Mouse (Mus musculus): Measurements from ENCODE around the gene Cmas. TPM values are rescaled to one million over a fixed set of nuclear protein-coding genes. Genes with fewer than 3 reads are reported as not detected.
A peak's percentile ranks its signal among the peaks of the same experiment; 100 is the strongest.

Gene Cmas
- polyA plus RNA-seq, 1 experiment from 2014 or later = 154 TPM

GRCm38 (mm10) chr6:142732567-142733290 lies 23.8 kb upstream of the Cmas start:
- Histone ChIP-seq H3K4me2 (no peak overlapping the region), H3K36me3 (no peaks in the 10 kb centered on the region), H3K4me1 (replicated peaks) (no peaks in the 10 kb centered on the region), H3K4me3 (replicated peaks) (no peak overlapping the region), H3K27me3 (no peaks in the 10 kb centered on the region), H3K27ac (no peak overlapping the region), H3K9ac (no peak overlapping the region), H3K9me3 (replicated peaks) (no peaks in the 10 kb centered on the region)
- DNase-seq (no peak), ATAC-seq (ENCODE audit: low read depth) (no peak)
- 61% methylated on average over 14 of the region's 14 CpGs for WGBS (ENCODE audit: insufficient replicate concordance)

GRCm38 (mm10) chr6:142735302-142736005 lies 21.0 kb upstream of the Cmas start:
- no peaks in the 10 kb centered on the region for H3K9me3 ChIP-seq (replicated peaks)
- H3K36me3 ChIP-seq = no peaks in the 10 kb centered on the region
- H3K4me2 ChIP-seq = no peak overlapping the region
- no peak overlapping the region for H3K27ac ChIP-seq
- no peak for ATAC-seq (ENCODE audit: low read depth)
- H3K4me1 ChIP-seq (replicated peaks) = no peaks in the 10 kb centered on the region
- no peak overlapping the region for H3K4me3 ChIP-seq (replicated peaks)
- no peak overlapping the region for H3K9ac ChIP-seq
- no peaks in the 10 kb centered on the region for H3K27me3 ChIP-seq
- DNase-seq = no peak
- 39% methylated on average over 8 of the region's 8 CpGs for WGBS (ENCODE audit: insufficient replicate concordance)

GRCm38 (mm10) chr6:142738225-142738624 lies 18.3 kb upstream of the Cmas start:
- peak; percentile 43; the same call in 1 of the 2 replicates for ATAC-seq (ENCODE audit: low read depth)
- H3K27me3 ChIP-seq = no peaks in the 10 kb centered on the region
- no peak overlapping the region for H3K9ac ChIP-seq
- 65% methylated on average over 2 of the region's 2 CpGs for whole genome bisulfite sequencing (ENCODE audit: insufficient replicate concordance)
- H3K9me3 ChIP-seq (replicated peaks) = no peaks in the 10 kb centered on the region
- H3K4me3 ChIP-seq (replicated peaks) = no peak overlapping the region
- no peaks in the 10 kb centered on the region for H3K4me1 ChIP-seq (replicated peaks)
- no peak for DNase-seq
- no peak overlapping the region for H3K4me2 ChIP-seq
- no peaks in the 10 kb centered on the region for H3K36me3 ChIP-seq
- H3K27ac ChIP-seq = peak overlapping the region; percentile 25

DNA sequence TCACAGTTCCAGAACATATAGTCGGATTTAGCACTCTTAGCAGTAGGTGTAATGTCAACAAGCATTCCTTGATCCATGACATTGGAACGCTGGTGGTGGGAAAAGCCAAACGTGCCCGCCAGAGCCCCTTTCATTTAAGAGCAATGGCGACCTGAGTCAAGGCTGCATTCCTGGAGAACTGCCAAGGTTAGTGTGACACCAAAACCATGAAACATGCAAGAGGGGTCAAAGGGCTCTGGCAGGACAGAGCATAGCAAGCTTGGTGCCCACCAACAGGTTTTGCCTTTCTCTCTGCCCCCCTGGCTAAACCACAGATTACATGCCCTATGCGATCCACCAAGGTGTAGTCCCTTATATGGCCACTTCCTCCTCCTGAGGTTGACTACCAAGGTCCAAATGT lies 17.8 kb upstream of the Cmas start:
- no peaks in the 10 kb centered on the region for H3K36me3 ChIP-seq
- H3K4me2 ChIP-seq = no peak overlapping the region
- H3K4me3 ChIP-seq (replicated peaks) = no peak overlapping the region
- H3K4me1 ChIP-seq (replicated peaks) = no peaks in the 10 kb centered on the region
- no peaks in the 10 kb centered on the region for H3K9me3 ChIP-seq (replicated peaks)
- H3K27me3 ChIP-seq = no peaks in the 10 kb centered on the region
- H3K27ac ChIP-seq = peak overlapping the region; percentile 25
- 61% methylated on average over 6 of the region's 6 CpGs for WGBS (ENCODE audit: insufficient replicate concordance)
- no peak overlapping the region for H3K9ac ChIP-seq
- ATAC-seq (ENCODE audit: low read depth) (no peak), DNase-seq (no peak)

DNA sequence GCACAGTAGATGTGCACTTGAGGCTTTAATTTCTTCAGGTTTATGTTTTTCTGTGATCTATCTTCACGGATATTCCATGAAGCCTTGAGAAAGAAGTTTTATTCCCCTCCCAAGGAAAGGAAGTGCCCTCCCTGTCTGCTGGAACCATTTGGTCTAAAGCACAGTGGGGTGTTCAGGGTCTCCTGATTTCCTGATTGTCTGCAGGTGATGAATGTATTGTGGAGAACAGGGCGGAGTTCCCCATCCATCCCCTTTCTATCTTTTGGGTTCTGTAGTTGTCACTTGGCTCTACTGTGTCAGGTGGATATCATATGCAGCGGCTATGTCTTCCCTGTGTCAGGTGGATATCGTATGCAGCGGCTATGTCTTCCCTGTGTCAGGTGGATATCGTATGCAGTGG lies 14.7 kb upstream of the Cmas start:
- H3K27me3 ChIP-seq = no peaks in the 10 kb centered on the region
- peaks cover 9% of the 10 kb centered on the region; the same call in 1 of the 2 replicates for H3K9me3 ChIP-seq (replicated peaks)
- H3K4me2 ChIP-seq = no peak overlapping the region
- no peak overlapping the region for H3K4me3 ChIP-seq (replicated peaks)
- H3K4me1 ChIP-seq (replicated peaks) = no peaks in the 10 kb centered on the region
- no peak overlapping the region for H3K9ac ChIP-seq
- no peaks in the 10 kb centered on the region for H3K36me3 ChIP-seq
- no peak for DNase-seq
- no peak for ATAC-seq (ENCODE audit: low read depth)
- no peak overlapping the region for H3K27ac ChIP-seq
- 72% methylated on average over 6 of the region's 6 CpGs for WGBS (ENCODE audit: insufficient replicate concordance)

GRCm38 (mm10) chr6:142743193-142743592 lies 13.3 kb upstream of the Cmas start:
- 58% methylated on average over 4 of the region's 4 CpGs for WGBS (ENCODE audit: insufficient replicate concordance)
- Histone ChIP-seq H3K4me1 (replicated peaks) (peaks cover 1% of the 10 kb centered on the region), H3K27me3 (no peaks in the 10 kb centered on the region), H3K36me3 (no peaks in the 10 kb centered on the region), H3K9me3 (replicated peaks) (peaks cover 9% of the 10 kb centered on the region; the same call in 1 of the 2 replicates), H3K27ac (no peak overlapping the region), H3K4me3 (replicated peaks) (no peak overlapping the region), H3K4me2 (no peak overlapping the region), H3K9ac (no peak overlapping the region)
- no peak for ATAC-seq (ENCODE audit: low read depth)
- no peak for DNase-seq

- DNase-seq = no peak
- 87% methylated on average over 5 of the region's 5 CpGs for WGBS (ENCODE audit: insufficient replicate concordance)
- Histone ChIP-seq H3K36me3 (no peaks in the 10 kb centered on the region), H3K4me3 (replicated peaks) (no peak overlapping the region), H3K4me2 (no peak overlapping the region), H3K4me1 (replicated peaks) (peaks cover 5% of the 10 kb centered on the region), H3K27me3 (no peaks in the 10 kb centered on the region), H3K9ac (no peak overlapping the region), H3K27ac (no peak overlapping the region), H3K9me3 (replicated peaks) (peaks cover 9% of the 10 kb centered on the region; the same call in 1 of the 2 replicates)
- no peak for ATAC-seq (ENCODE audit: low read depth)
These were observed 11.0 kb upstream of the Cmas start for GRCm38 (mm10) chr6:142745484-142745883.

GRCm38 (mm10) chr6:142746765-142747164 lies 9.7 kb upstream of the Cmas start:
- no peak overlapping the region for H3K4me2 ChIP-seq
- H3K27ac ChIP-seq = peak overlapping the region; percentile 60
- H3K9me3 ChIP-seq (replicated peaks) = peaks cover 15% of the 10 kb centered on the region
- no peaks in the 10 kb centered on the region for H3K27me3 ChIP-seq
- ATAC-seq (ENCODE audit: low read depth) (no peak), DNase-seq (no peak)
- no peak overlapping the region for H3K9ac ChIP-seq
- peaks cover 9% of the 10 kb centered on the region for H3K4me1 ChIP-seq (replicated peaks)
- no peaks in the 10 kb centered on the region for H3K36me3 ChIP-seq
- H3K4me3 ChIP-seq (replicated peaks) = no peak overlapping the region
- 30% methylated on average over 7 of the region's 7 CpGs for WGBS (ENCODE audit: insufficient replicate concordance)

DNA sequence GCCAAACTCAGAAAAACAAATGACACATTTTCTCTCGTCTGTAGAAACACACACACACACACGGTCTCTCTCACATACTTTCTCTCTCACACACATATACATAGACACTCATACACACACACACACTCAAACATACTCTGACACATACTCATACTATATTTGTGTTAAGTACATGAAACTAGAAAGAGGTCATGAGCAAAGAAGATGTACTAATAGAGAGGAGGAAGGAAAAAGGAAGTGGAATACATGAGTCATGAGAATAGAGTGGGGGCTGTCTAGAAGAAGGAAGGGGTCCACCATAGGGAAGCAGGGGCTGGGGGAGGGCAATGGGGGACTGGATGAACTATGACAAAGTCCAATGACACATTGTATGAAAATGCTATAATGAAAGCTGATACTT lies 9.3 kb upstream of the Cmas start:
- Histone ChIP-seq H3K4me1 (replicated peaks) (peaks cover 13% of the 10 kb centered on the region), H3K27ac (no peak overlapping the region)

DNA sequence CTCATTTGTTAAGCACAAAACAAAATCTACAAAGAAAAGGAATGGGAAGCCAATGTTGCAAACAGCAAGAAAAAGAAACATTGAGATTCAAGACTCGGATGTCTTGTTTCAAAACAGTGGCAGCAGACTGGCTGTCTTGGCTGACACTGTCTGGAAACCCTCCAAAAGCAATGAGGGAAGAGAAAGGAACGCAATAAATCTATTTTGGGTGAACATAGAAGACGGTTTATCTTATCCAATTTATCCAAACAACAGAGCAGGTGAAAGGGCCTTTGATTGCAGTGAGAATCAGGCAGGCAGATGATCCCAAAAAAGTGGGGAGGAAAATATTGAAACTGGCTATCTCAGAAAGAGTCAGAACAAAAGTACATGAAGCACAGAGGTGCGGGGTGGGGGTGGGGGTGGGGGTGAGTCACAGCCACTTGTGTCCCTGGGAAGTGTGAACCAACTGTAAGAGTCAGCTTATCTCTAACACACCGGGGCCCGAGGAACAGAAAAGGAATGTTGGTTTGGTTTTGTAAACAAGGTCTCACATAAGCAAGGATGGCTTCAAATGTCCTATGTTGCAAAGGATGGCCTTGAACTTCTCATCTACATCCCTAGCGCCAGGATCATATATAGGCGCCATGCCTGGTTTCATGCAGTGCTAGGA lies 8.3 kb upstream of the Cmas start:
- Histone ChIP-seq H3K27me3 (no peaks in the 10 kb centered on the region), H3K4me1 (replicated peaks) (peaks cover 21% of the 10 kb centered on the region), H3K9me3 (replicated peaks) (peaks cover 15% of the 10 kb centered on the region), H3K36me3 (no peaks in the 10 kb centered on the region), H3K4me3 (replicated peaks) (no peak overlapping the region), H3K4me2 (no peak overlapping the region), H3K27ac (no peak overlapping the region), H3K9ac (no peak overlapping the region)
- no peak for DNase-seq
- 41% methylated on average over 8 of the region's 8 CpGs for WGBS (ENCODE audit: insufficient replicate concordance)
- ATAC-seq (ENCODE audit: low read depth) = no peak

More for the DNA sequence above, 9.3 kb upstream of the Cmas start:
- no peak overlapping the region for H3K9ac ChIP-seq
- whole genome bisulfite sequencing (ENCODE audit: insufficient replicate concordance) = 26% methylated on average over 2 of the region's 2 CpGs
- no peak for DNase-seq
- no peaks in the 10 kb centered on the region for H3K27me3 ChIP-seq
- no peak overlapping the region for H3K4me2 ChIP-seq
- ATAC-seq (ENCODE audit: low read depth) = no peak
- H3K9me3 ChIP-seq (replicated peaks) = peaks cover 15% of the 10 kb centered on the region
- H3K4me3 ChIP-seq (replicated peaks) = no peak overlapping the region
- no peaks in the 10 kb centered on the region for H3K36me3 ChIP-seq

DNA sequence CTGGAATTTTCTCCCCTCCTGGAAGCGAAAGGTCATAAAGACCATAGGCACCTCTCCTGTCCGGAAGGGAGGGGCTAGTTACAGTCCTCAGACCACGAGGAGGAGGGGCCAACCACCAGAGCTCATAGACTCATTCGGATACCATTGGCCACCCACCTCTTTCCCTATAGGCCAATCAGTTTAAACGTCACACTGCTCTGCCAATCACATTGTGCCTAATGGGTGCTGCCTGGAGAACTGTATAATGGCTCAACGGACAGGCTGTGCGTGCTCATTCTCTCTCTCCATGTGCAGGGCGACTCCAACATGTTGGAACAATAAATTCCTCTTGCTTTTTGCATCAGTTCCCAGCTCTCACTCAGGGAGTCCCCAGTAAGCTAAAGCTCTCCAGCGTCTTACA lies 5.1 kb upstream of the Cmas start:
- 60% methylated on average over 9 of the region's 9 CpGs for WGBS (ENCODE audit: insufficient replicate concordance)
- DNase-seq = no peak
- no peak overlapping the region for H3K4me3 ChIP-seq (replicated peaks)

More for the DNA sequence above, 5.1 kb upstream of the Cmas start:
- no peak overlapping the region for H3K27ac ChIP-seq
- peaks cover 33% of the 10 kb centered on the region for H3K4me1 ChIP-seq (replicated peaks)
- no peak overlapping the region for H3K9ac ChIP-seq
- no peaks in the 10 kb centered on the region for H3K27me3 ChIP-seq
- H3K9me3 ChIP-seq (replicated peaks) = peaks cover 6% of the 10 kb centered on the region; the same call in 1 of the 2 replicates
- H3K36me3 ChIP-seq = no peaks in the 10 kb centered on the region
- ATAC-seq (ENCODE audit: low read depth) = no peak
- no peak overlapping the region for H3K4me2 ChIP-seq

Data from liver, embryonic 13.5 days (tissue).